Mouse (Mus musculus) liver, embryonic 16.5 days (tissue): Measurements from ENCODE around the gene Lztr1. TPM values are rescaled to one million over a fixed set of nuclear protein-coding genes. Genes with fewer than 3 reads are reported as not detected.

Source experiments
- ATAC-seq: fragments of 200-750 bp; cut with Nextera tagmentation; 2 replicates; pipeline ENCODE4 v1.8.0; 2017; ENCODE audit warnings: low read depth, mild to moderate bottlenecking, moderate number of reproducible peaks, moderate library complexity
- H3K27ac ChIP-seq: fragments of 300-500 bp; sonication (generic); 2 replicates; pipeline ENCODE4 v1.5.1; 2014; ENCODE audit warnings: mild to moderate bottlenecking, low read length
- H3K27me3 ChIP-seq: fragments of 300-500 bp; sonication (generic); 2 replicates; pipeline ENCODE4 v1.6.1; 2014; ENCODE audit warnings: low read depth, low read length, mixed read lengths; ENCODE audit not compliant: control insufficient read depth, insufficient read depth
- H3K36me3 ChIP-seq: fragments of 300-500 bp; sonication (generic); 2 replicates; pipeline ENCODE4 v1.6.1; 2014; ENCODE audit warnings: mild to moderate bottlenecking; ENCODE audit not compliant: control insufficient read depth, insufficient read depth
- H3K4me1 ChIP-seq: fragments of 300-500 bp; sonication (generic); 2 replicates; pipeline ENCODE4 v1.6.1; 2014; ENCODE audit warnings: low read depth, low read length, mixed read lengths; ENCODE audit not compliant: control insufficient read depth
- H3K4me2 ChIP-seq: fragments of 300-500 bp; sonication (generic); 2 replicates; pipeline ENCODE4 v1.6.1; 2014; ENCODE audit warnings: low read depth, low read length, mixed read lengths
- H3K4me3 ChIP-seq: fragments of 300-500 bp; sonication (generic); 2 replicates; pipeline ENCODE4 v1.5.1; 2014; ENCODE audit warnings: low read depth, mild to moderate bottlenecking, low read length
- H3K9ac ChIP-seq: fragments of 300-500 bp; sonication (generic); 2 replicates; pipeline ENCODE4 v1.6.1; 2014; ENCODE audit warnings: low read depth, low read length
- H3K9me3 ChIP-seq: fragments of 300-500 bp; sonication (generic); replicated peaks from 2 replicates; pipeline ENCODE4 v1.6.1; 2016; ENCODE audit warnings: low read length; ENCODE audit not compliant: control insufficient read depth
- WGBS: fragments of 180-500 bp; shearing (Covaris S2); extraction: QIAGEN DNeasy Blood & Tissue Kit; methylation state at CpG from one replicate; pipeline ENCODE4 v1.1.7; 2014; ENCODE audit not compliant: insufficient replicate concordance; 5-methylcytosine and 5-hydroxymethylcytosine counted together
- polyA plus RNA-seq: library from polyadenylated mRNA; unstranded; fragments of >200 nt; fragmentation: Nextera tagmentation; extraction: Ambion mirVana; gene quantifications from 2 replicates; pipeline ENCODE4 v1.2.1, GENCODE M21; 2015

Lztr1 gene
- polyA plus RNA-seq, 1 experiment from 2014 or later: 25.7 TPM

DNA sequence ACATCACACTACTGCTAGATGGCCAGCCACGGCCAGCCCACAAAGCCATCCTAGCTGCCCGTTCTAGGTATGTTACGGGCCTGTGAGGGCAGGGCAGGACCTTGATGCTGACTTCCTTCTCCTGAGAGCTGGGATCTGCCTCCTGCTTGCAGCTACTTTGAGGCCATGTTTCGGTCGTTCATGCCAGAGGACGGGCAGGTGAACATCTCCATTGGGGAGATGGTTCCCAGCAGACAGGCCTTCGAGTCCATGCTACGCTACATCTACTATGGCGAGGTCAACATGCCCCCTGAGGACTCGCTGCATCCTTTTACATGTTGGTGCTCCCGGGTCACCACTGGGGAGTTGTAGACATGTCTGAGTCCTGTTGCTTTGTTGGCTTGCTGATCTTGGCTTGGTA lies 15.7 kb downstream of the Lztr1 start:
- Histone ChIP-seq H3K27ac (no peak overlapping the region), H3K36me3 (peaks cover 43% of the 10 kb centered on the region), H3K9me3 (no peaks in the 10 kb centered on the region), H3K9ac (no peak overlapping the region), H3K4me3 (no peak overlapping the region), H3K4me1 (no peaks in the 10 kb centered on the region), H3K27me3 (no peaks in the 10 kb centered on the region), H3K4me2 (no peak overlapping the region)
- WGBS: 75% methylated on average over 11 of the region's 11 CpGs
- ATAC-seq: no peak

GRCm38 (mm10) chr16:17525524-17525923 lies 17.0 kb downstream of the Lztr1 start:
- Histone ChIP-seq H3K36me3 (peaks cover 39% of the 10 kb centered on the region), H3K9me3 (no peaks in the 10 kb centered on the region), H3K4me1 (peaks cover 11% of the 10 kb centered on the region), H3K9ac (no peak overlapping the region), H3K27ac (no peak overlapping the region), H3K4me2 (no peak overlapping the region), H3K4me3 (no peak overlapping the region), H3K27me3 (no peaks in the 10 kb centered on the region)
- ATAC-seq: no peak
- 82% methylated on average over 3 of the region's 3 CpGs for WGBS

GRCm38 (mm10) chr16:17526223-17526622 lies 17.7 kb downstream of the Lztr1 start:
- WGBS: 70% methylated on average over 6 of the region's 6 CpGs
- H3K4me2 ChIP-seq: no peak overlapping the region
- no peak overlapping the region for H3K9ac ChIP-seq
- H3K4me3 ChIP-seq: no peak overlapping the region
- no peaks in the 10 kb centered on the region for H3K9me3 ChIP-seq
- peaks cover 33% of the 10 kb centered on the region for H3K36me3 ChIP-seq
- H3K27ac ChIP-seq: no peak overlapping the region
- peaks cover 11% of the 10 kb centered on the region for H3K4me1 ChIP-seq
- no peak for ATAC-seq
- H3K27me3 ChIP-seq: no peaks in the 10 kb centered on the region

DNA sequence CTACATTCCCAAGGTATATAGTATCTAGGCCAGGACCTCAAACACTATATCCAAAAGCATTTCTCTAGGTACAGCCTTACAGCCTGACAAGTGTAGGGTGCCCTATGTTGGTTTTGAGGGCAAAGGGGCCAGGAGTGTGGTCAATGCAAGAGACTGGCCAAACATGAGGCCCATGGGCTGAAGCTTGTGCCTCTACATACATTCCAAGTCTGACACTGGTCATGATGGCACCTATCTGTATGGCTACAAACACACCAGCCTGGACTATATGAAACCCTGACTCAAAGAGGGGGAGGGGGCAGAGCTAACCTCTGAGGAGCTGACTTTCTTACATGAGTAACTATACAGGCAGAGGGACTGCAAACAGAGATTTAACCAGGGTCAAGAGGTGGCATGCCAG lies 19.1 kb downstream of the Lztr1 start:
- Histone ChIP-seq H3K4me1 (peaks cover 16% of the 10 kb centered on the region), H3K27ac (no peak overlapping the region), H3K9ac (no peak overlapping the region), H3K4me3 (no peak overlapping the region), H3K9me3 (no peaks in the 10 kb centered on the region), H3K27me3 (no peaks in the 10 kb centered on the region), H3K36me3 (peaks cover 29% of the 10 kb centered on the region), H3K4me2 (no peak overlapping the region)
- no peak for ATAC-seq

DNA sequence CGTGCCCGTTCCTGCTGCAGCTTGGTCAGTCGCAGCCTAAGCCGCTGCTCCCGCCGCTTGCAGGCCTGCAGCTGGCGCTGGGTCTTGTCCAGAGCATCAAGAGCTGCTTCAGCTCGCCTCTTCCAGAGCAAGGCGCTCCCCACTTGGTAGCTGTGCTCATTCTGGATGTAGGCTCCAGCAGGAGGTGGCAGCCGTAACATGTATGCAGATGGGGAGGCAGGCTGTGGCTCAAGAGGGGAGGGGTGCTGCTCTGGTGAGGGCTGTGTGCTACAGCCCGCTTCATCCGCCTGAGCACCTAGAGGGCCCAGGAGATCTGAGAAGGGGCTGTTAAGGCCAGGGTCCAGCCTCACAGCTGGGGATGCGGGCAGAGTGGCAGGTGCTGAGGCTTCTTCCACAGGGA lies 19.8 kb downstream of the Lztr1 start:
- WGBS: 84% methylated on average over 13 of the region's 13 CpGs
- Histone ChIP-seq H3K9me3 (no peaks in the 10 kb centered on the region), H3K36me3 (peaks cover 26% of the 10 kb centered on the region), H3K27ac (no peak overlapping the region), H3K27me3 (no peaks in the 10 kb centered on the region), H3K4me1 (peaks cover 16% of the 10 kb centered on the region), H3K4me3 (no peak overlapping the region), H3K9ac (no peak overlapping the region), H3K4me2 (no peak overlapping the region)
- no peak for ATAC-seq

DNA sequence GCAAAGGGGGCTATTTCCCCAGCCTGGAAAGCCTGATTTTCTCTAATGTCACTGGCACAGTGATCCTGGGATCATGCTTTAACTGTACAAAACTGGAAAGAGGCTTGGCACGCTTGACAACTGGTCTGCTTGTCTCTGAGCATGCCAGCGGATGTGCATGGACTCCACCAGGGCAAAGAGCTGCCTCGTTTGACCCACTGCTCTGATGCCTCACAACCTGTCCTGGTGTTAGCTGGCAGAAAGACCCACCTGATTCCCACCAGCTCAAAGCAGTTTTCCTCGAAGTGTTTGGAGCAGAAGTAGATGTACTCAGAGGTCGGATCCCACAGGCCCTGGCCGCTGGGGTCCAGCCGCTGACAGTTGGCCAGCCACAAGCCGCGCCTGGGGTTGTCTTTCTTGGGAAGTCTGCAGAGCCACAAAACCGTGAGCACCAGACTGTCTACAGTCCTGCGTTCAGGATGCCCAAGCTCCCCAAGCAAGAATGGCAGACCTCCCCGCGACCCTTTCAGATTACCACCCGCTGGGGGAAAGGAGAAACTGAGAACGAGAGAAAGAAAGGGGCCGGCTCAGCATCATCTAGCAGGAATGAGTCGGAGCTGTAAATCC lies 21.6 kb downstream of the Lztr1 start:
- Histone ChIP-seq H3K9ac (peak overlapping the region; percentile 88), H3K9me3 (no peaks in the 10 kb centered on the region), H3K36me3 (peaks cover 19% of the 10 kb centered on the region), H3K4me2 (peak overlapping the region; percentile 96), H3K27ac (peak overlapping the region; percentile 96), H3K4me3 (peak overlapping the region; percentile 84), H3K4me1 (peaks cover 16% of the 10 kb centered on the region), H3K27me3 (no peaks in the 10 kb centered on the region)
- WGBS: 9% methylated on average over 17 of the region's 17 CpGs
- no peak for ATAC-seq

DNA sequence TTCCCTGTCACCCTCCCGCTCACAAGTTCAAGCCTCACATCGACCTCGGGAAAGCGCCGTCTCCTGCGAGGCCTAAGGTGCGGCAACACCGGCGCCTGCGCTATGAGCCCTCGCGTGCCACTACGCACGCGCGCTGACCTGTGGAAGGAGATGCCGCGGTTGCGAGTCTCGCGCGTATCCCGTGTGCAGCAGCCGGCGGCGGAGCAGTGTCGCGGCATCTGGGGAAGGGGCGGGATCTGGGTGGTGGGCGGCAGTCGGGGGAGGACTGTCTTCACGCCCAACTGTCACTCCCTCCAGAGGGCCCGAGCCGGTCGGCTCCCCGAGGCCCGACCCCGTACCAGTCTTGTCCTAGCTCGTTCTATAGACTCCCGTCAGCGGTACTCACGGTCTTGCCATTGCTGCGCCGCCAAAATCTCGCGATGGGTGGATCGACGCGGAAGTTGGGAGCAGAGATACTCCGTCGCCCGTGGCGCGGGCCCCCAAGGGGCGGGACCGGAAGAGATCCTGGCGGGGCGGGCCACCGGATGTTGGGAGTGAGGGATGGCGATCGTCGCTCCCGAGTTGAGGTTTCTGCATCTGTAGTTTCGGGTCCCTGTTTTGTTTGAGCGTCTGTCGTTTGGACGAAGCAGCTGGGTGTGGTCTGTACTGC lies 22.3 kb downstream of the Lztr1 start, which contains the start of gene Thap7:
TSS of gene Thap7 (minus strand) at position 497 of the 649 bp plus-strand sequence.
- peak within 1 kb of the TSS; percentile 96 for H3K27ac ChIP-seq
- WGBS: under 1% methylated on average over 67 of the region's 67 CpGs
- H3K4me3 ChIP-seq: peak within 1 kb of the TSS; percentile 84
- no peaks in the 10 kb centered on the region for H3K27me3 ChIP-seq
- H3K36me3 ChIP-seq: peaks cover 18% of the 10 kb centered on the region
- peak within 1 kb of the TSS; percentile 96 for H3K4me2 ChIP-seq
- peak; percentile 96 for ATAC-seq
- no peaks in the 10 kb centered on the region for H3K9me3 ChIP-seq
- peak within 1 kb of the TSS; percentile 88 for H3K9ac ChIP-seq
- H3K4me1 ChIP-seq: peaks cover 16% of the 10 kb centered on the region

GRCm38 (mm10) chr16:17532271-17532670 lies 23.8 kb downstream of the Lztr1 start:
- Histone ChIP-seq H3K4me2 (no peak overlapping the region), H3K4me3 (no peak overlapping the region), H3K27ac (no peak overlapping the region), H3K27me3 (no peaks in the 10 kb centered on the region), H3K9me3 (no peaks in the 10 kb centered on the region), H3K4me1 (peaks cover 16% of the 10 kb centered on the region), H3K36me3 (peaks cover 13% of the 10 kb centered on the region), H3K9ac (no peak overlapping the region)
- WGBS: 57% methylated on average over 4 of the region's 4 CpGs
- ATAC-seq: no peak

DNA sequence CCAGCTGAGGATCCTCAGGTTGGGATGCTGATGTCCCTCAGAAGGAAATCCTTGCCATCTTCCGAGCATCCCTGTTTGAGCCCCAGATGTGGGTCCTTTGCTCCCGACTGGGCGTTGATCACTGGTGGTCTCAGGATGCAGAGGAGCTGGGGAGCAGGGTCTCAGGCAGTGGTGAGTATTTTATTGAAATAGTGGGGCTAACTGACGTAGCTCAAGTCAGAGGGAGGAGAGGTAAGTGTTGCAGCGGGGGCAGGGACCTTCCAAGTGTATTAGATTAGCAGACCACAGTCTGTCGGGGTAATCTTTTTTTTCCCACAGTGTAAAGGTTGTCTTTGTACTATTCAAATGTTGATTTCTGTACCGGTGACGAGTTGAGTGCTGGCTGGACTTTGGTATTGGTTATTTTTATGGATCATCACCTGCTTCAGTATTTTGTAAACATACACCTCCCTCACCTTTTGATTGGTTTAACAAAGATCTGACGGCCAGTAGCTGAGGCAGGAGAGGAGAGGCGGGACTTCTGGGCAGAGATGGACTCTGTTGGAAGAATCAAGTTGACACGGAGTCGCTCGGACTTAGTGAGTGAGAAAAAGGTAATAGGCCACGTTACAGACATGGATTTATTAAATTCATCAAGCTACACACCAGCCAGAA lies 24.3 kb downstream of the Lztr1 start:
- peaks cover 16% of the 10 kb centered on the region for H3K4me1 ChIP-seq
- no peak overlapping the region for H3K4me3 ChIP-seq
- H3K4me2 ChIP-seq: no peak overlapping the region
- H3K9me3 ChIP-seq: no peaks in the 10 kb centered on the region
- WGBS: 57% methylated on average over 14 of the region's 14 CpGs
- H3K27me3 ChIP-seq: no peaks in the 10 kb centered on the region
- no peak for ATAC-seq
- H3K27ac ChIP-seq: no peak overlapping the region
- H3K9ac ChIP-seq: no peak overlapping the region
- peaks cover 7% of the 10 kb centered on the region for H3K36me3 ChIP-seq
